Mouse (Mus musculus): ENCODE measurements around the gene Qsox2. TPM values are rescaled to one million over a fixed set of nuclear protein-coding genes. Genes with fewer than 3 reads are reported as not detected.

Gene Qsox2
- total and polyA plus RNA-seq, 2 experiments from 2014 or later = 8.8 to 20.5 TPM

- H3K27me3 ChIP-seq (ENCODE audit: insufficient read depth, low read length) = peaks cover 32% of the 10 kb centered on the region
- H3K4me3 ChIP-seq (ENCODE audit: low read length) = no peak overlapping the region
- H3K4me1 ChIP-seq (ENCODE audit: insufficient read depth, low read length) = no peaks in the 10 kb centered on the region
- DNase-seq (ENCODE audit: low spot score) = no peak
- 43% methylated on average over 7 of the region's 7 CpGs for WGBS
- no peak overlapping the region for H3K4me2 ChIP-seq (ENCODE audit: low read depth, low read length)
- H3K36me3 ChIP-seq (ENCODE audit: insufficient read depth, low read length) = no peaks in the 10 kb centered on the region
- ATAC-seq = no peak
- H3K9ac ChIP-seq (replicated peaks; ENCODE audit: low read length) = no peak overlapping the region
- TF ChIP-seq CTCF (IDR thresholded peaks at IDR 0.05; ENCODE audit: low read depth) = no peak
- H3K9me3 ChIP-seq (ENCODE audit: low read length) = no peaks in the 10 kb centered on the region
- H3K27ac ChIP-seq = no peak overlapping the region
Measured at GRCm38 (mm10) chr2:26194552-26195339, 42.6 kb downstream of the Qsox2 start.

GRCm38 (mm10) chr2:26188517-26188916 lies 48.8 kb downstream of the Qsox2 start:
- Histone ChIP-seq H3K9ac (replicated peaks; ENCODE audit: low read length) (no peak overlapping the region), H3K4me2 (ENCODE audit: low read depth, low read length) (no peak overlapping the region), H3K4me3 (ENCODE audit: low read length) (no peak overlapping the region), H3K4me1 (ENCODE audit: insufficient read depth, low read length) (no peaks in the 10 kb centered on the region), H3K36me3 (ENCODE audit: insufficient read depth, low read length) (no peaks in the 10 kb centered on the region), H3K9me3 (ENCODE audit: low read length) (no peaks in the 10 kb centered on the region), H3K27ac (no peak overlapping the region), H3K27me3 (ENCODE audit: insufficient read depth, low read length) (no peaks in the 10 kb centered on the region)
- no peak for TF ChIP-seq CTCF (IDR thresholded peaks at IDR 0.05; ENCODE audit: low read depth)
- ATAC-seq (no peak), DNase-seq (ENCODE audit: low spot score) (no peak)
- 69% methylated on average over 5 of the region's 5 CpGs for WGBS

GRCm38 (mm10) chr2:26184352-26184751 lies 53.0 kb downstream of the Qsox2 start:
- Histone ChIP-seq H3K27me3 (ENCODE audit: insufficient read depth, low read length) (no peaks in the 10 kb centered on the region), H3K9me3 (ENCODE audit: low read length) (no peaks in the 10 kb centered on the region), H3K27ac (no peak overlapping the region), H3K4me2 (ENCODE audit: low read depth, low read length) (no peak overlapping the region), H3K4me1 (ENCODE audit: insufficient read depth, low read length) (no peaks in the 10 kb centered on the region), H3K9ac (replicated peaks; ENCODE audit: low read length) (no peak overlapping the region), H3K36me3 (ENCODE audit: insufficient read depth, low read length) (no peaks in the 10 kb centered on the region), H3K4me3 (ENCODE audit: low read length) (no peak overlapping the region)
- ATAC-seq = no peak
- TF ChIP-seq CTCF (IDR thresholded peaks at IDR 0.05; ENCODE audit: low read depth) = no peak
- no peak for DNase-seq (ENCODE audit: low spot score)
- 54% methylated on average over 3 of the region's 3 CpGs for WGBS

- DNase-seq (ENCODE audit: low spot score) (peak; percentile 62), ATAC-seq (no peak)
- Histone ChIP-seq H3K36me3 (ENCODE audit: insufficient read depth, low read length) (no peaks in the 10 kb centered on the region), H3K27me3 (ENCODE audit: insufficient read depth, low read length) (no peaks in the 10 kb centered on the region), H3K4me1 (ENCODE audit: insufficient read depth, low read length) (no peaks in the 10 kb centered on the region), H3K4me3 (ENCODE audit: low read length) (no peak overlapping the region), H3K9me3 (ENCODE audit: low read length) (no peaks in the 10 kb centered on the region), H3K4me2 (ENCODE audit: low read depth, low read length) (no peak overlapping the region), H3K27ac (no peak overlapping the region), H3K9ac (replicated peaks; ENCODE audit: low read length) (no peak overlapping the region)
- TF ChIP-seq CTCF (IDR thresholded peaks at IDR 0.05; ENCODE audit: low read depth) = peak; percentile 82
- 12% methylated on average over 6 of the region's 6 CpGs for WGBS
Measured at GRCm38 (mm10) chr2:26182646-26183045, 54.7 kb downstream of the Qsox2 start.

GRCm38 (mm10) chr2:26177189-26177588 lies 60.1 kb downstream of the Qsox2 start:
- Histone ChIP-seq H3K4me1 (ENCODE audit: insufficient read depth, low read length) (no peaks in the 10 kb centered on the region), H3K27me3 (ENCODE audit: insufficient read depth, low read length) (no peaks in the 10 kb centered on the region), H3K4me3 (ENCODE audit: low read length) (no peak overlapping the region), H3K9ac (replicated peaks; ENCODE audit: low read length) (no peak overlapping the region), H3K27ac (no peak overlapping the region), H3K9me3 (ENCODE audit: low read length) (no peaks in the 10 kb centered on the region), H3K36me3 (ENCODE audit: insufficient read depth, low read length) (no peaks in the 10 kb centered on the region), H3K4me2 (ENCODE audit: low read depth, low read length) (no peak overlapping the region)
- ATAC-seq (no peak), DNase-seq (ENCODE audit: low spot score) (no peak)
- no peak for TF ChIP-seq CTCF (IDR thresholded peaks at IDR 0.05; ENCODE audit: low read depth)
- 60% methylated on average over 2 of the region's 2 CpGs for WGBS

GRCm38 (mm10) chr2:26176731-26177130 lies 60.6 kb downstream of the Qsox2 start:
- no peak overlapping the region for H3K27ac ChIP-seq
- ATAC-seq (no peak), DNase-seq (ENCODE audit: low spot score) (no peak)
- H3K27me3 ChIP-seq (ENCODE audit: insufficient read depth, low read length) = no peaks in the 10 kb centered on the region
- H3K36me3 ChIP-seq (ENCODE audit: insufficient read depth, low read length) = no peaks in the 10 kb centered on the region
- no peak for TF ChIP-seq CTCF (IDR thresholded peaks at IDR 0.05; ENCODE audit: low read depth)
- H3K9ac ChIP-seq (replicated peaks; ENCODE audit: low read length) = no peak overlapping the region
- no peaks in the 10 kb centered on the region for H3K4me1 ChIP-seq (ENCODE audit: insufficient read depth, low read length)
- no peak overlapping the region for H3K4me2 ChIP-seq (ENCODE audit: low read depth, low read length)
- 55% methylated on average over 5 of the region's 5 CpGs for WGBS
- no peak overlapping the region for H3K4me3 ChIP-seq (ENCODE audit: low read length)
- H3K9me3 ChIP-seq (ENCODE audit: low read length) = no peaks in the 10 kb centered on the region

- no peak overlapping the region for H3K9ac ChIP-seq (replicated peaks; ENCODE audit: low read length)
- H3K4me3 ChIP-seq (ENCODE audit: low read length) = no peak overlapping the region
- peaks cover 5% of the 10 kb centered on the region; the same call in 1 of the 2 replicates for H3K4me1 ChIP-seq (ENCODE audit: insufficient read depth, low read length)
- H3K4me2 ChIP-seq (ENCODE audit: low read depth, low read length) = no peak overlapping the region
- no peaks in the 10 kb centered on the region for H3K27me3 ChIP-seq (ENCODE audit: insufficient read depth, low read length)
- ATAC-seq (no peak), DNase-seq (ENCODE audit: low spot score) (no peak)
- no peaks in the 10 kb centered on the region for H3K36me3 ChIP-seq (ENCODE audit: insufficient read depth, low read length)
- H3K27ac ChIP-seq = no peak overlapping the region
- WGBS = 31% methylated on average over 4 of the region's 4 CpGs
- TF ChIP-seq CTCF (IDR thresholded peaks at IDR 0.05; ENCODE audit: low read depth) = no peak
- no peaks in the 10 kb centered on the region for H3K9me3 ChIP-seq (ENCODE audit: low read length)
Measured at GRCm38 (mm10) chr2:26175191-26175590, 62.1 kb downstream of the Qsox2 start.

Measured in hindbrain, postnatal 0 days (tissue).